Mouse (Mus musculus) megakaryocyte, embryonic 14.5 days (primary cell): ENCODE data around the gene Utrn.

Source experiments
- FLI1 ChIP-seq: IDR thresholded peaks from 2 replicates; pipeline ENCODE4 v1.6.1; 2012; ENCODE audit warnings: low read length, inconsistent platforms, mixed read lengths
- GATA1 ChIP-seq: IDR thresholded peaks from 3 replicates; pipeline ENCODE4 v1.6.1; 2012; ENCODE audit warnings: mixed read lengths, low read length, inconsistent platforms, borderline replicate concordance

- TF ChIP-seq GATA1 (no peak), FLI1 (no peak)
Measured at GRCm38 (mm10) chr10:12489551-12490177, 379.5 kb downstream of the Utrn start.
